Mouse (Mus musculus) midbrain, embryonic 16.5 days (tissue): ENCODE data around the gene Ifnk. TPM values are rescaled to one million over a fixed set of nuclear protein-coding genes. Genes with fewer than 3 reads are reported as not detected.

Experiments used
- ATAC-seq: fragments of 200-750 bp; cut with Nextera tagmentation; 2 replicates; pipeline ENCODE4 v1.8.0; 2017; ENCODE audit warnings: moderate TSS enrichment
- H3K27ac ChIP-seq: fragments of 300-500 bp; sonication (generic); 2 replicates; pipeline ENCODE4 v1.5.1; 2014; ENCODE audit warnings: mild to moderate bottlenecking, low read length, mixed read lengths
- H3K27me3 ChIP-seq: fragments of 300-500 bp; sonication (generic); 2 replicates; pipeline ENCODE4 v1.6.1; 2014; ENCODE audit warnings: low read depth, low read length, mixed read lengths; ENCODE audit not compliant: control insufficient read depth, insufficient read depth
- H3K36me3 ChIP-seq: fragments of 300-500 bp; sonication (generic); 2 replicates; pipeline ENCODE4 v1.6.1; 2014; ENCODE audit warnings: mild to moderate bottlenecking, low read length, moderate library complexity, mixed read lengths; ENCODE audit not compliant: control insufficient read depth, insufficient read depth
- H3K4me1 ChIP-seq: fragments of 300-500 bp; sonication (generic); 2 replicates; pipeline ENCODE4 v1.6.1; 2014; ENCODE audit warnings: mild to moderate bottlenecking, low read length, mixed read lengths; ENCODE audit not compliant: control insufficient read depth, insufficient read depth
- H3K4me2 ChIP-seq: fragments of 300-500 bp; sonication (generic); 2 replicates; pipeline ENCODE4 v1.6.1; 2014; ENCODE audit warnings: mild to moderate bottlenecking, low read length, mixed read lengths
- H3K4me3 ChIP-seq: fragments of 300-500 bp; sonication (generic); 2 replicates; pipeline ENCODE4 v1.5.1; 2014; ENCODE audit warnings: low read depth, mild to moderate bottlenecking, low read length, moderate library complexity, mixed read lengths
- H3K9ac ChIP-seq: fragments of 300-500 bp; sonication (generic); 2 replicates; pipeline ENCODE4 v1.6.1; 2014; ENCODE audit warnings: low read depth, low read length, mixed read lengths
- H3K9me3 ChIP-seq: fragments of 300-500 bp; sonication (generic); replicated peaks from 2 replicates; pipeline ENCODE4 v1.6.1; 2014; ENCODE audit warnings: mild to moderate bottlenecking, low read length, mixed read lengths; ENCODE audit not compliant: control insufficient read depth, poor library complexity, severe bottlenecking
- WGBS: fragments of 180-500 bp; shearing (Covaris S2); extraction: QIAGEN DNeasy Blood & Tissue Kit; methylation state at CpG from one replicate; pipeline ENCODE4 v1.1.7; 2014; 5-methylcytosine and 5-hydroxymethylcytosine counted together
- polyA plus RNA-seq: library from polyadenylated mRNA; unstranded; fragments of >200 nt; fragmentation: Nextera tagmentation; extraction: Ambion mirVana; gene quantifications from 2 replicates; pipeline ENCODE4 v1.2.1, GENCODE M21; 2015

The Ifnk gene
- polyA plus RNA-seq, 1 experiment from 2014 or later = not detected

DNA sequence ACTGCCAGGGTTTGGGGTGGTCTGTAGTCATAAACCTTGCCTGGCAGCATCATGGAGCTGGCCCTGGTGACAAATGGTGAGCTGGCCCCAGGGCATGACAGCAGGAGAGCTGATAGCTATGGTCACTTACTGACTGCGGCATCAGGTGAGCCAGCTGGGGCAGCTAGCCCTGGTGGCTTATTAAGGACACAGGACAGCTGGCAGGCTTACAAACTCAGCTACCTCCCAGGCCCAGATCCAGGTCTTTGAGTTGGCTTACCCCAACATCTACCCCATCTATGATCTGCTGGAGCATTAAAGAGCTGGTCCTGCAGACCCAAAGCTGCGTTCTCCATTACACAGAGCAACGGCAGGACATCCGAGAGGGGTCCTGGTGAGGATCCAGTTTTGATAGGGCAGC, 18.4 kb upstream of the Ifnk start:
- no peaks in the 10 kb centered on the region for H3K27me3 ChIP-seq
- ATAC-seq = no peak
- H3K36me3 ChIP-seq = no peaks in the 10 kb centered on the region
- 97% methylated on average over 4 of the region's 4 CpGs for WGBS
- no peak overlapping the region for H3K9ac ChIP-seq
- H3K4me1 ChIP-seq = no peaks in the 10 kb centered on the region
- no peaks in the 10 kb centered on the region for H3K9me3 ChIP-seq
- no peak overlapping the region for H3K4me2 ChIP-seq
- no peak overlapping the region for H3K4me3 ChIP-seq
- H3K27ac ChIP-seq = no peak overlapping the region

DNA sequence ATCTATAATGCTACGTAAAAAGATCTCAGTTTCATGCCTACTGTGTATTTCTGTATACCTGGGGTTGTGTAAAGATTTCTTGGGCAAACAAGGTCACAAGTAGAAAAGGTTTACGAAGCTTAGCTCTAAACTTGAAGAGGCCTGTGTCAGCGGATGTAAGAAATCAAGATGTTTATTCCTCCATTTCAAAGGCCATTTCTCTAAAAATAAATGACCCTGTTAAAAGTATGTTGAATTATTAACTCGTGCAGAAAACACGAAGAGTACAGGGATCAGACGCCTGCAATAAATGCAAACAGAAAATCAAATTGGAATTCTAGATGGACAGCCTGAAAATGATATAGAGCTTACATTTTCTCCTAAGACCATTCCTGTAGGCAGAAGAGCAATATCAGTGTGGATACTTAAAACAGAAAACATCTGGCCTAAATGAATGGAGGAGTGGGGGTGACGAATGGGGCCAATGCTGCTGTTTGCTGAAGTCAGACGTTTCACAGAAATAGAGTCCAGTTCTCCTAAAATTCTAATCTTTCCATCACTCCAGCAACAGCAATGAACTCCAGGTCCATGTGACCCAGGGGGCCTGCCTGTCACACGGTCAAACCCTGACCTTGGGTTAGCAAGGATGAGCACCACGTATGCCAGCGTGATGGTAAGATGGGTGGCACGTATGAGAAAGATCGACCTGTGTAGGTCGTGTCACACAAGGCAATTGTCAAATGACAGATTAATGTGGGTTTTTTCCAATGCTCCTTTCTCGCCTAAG, 16.8 kb upstream of the Ifnk start:
- no peak overlapping the region for H3K27ac ChIP-seq
- no peak for ATAC-seq
- no peak overlapping the region for H3K4me3 ChIP-seq
- no peak overlapping the region for H3K9ac ChIP-seq
- WGBS = 88% methylated on average over 15 of the region's 15 CpGs
- no peaks in the 10 kb centered on the region for H3K9me3 ChIP-seq
- no peaks in the 10 kb centered on the region for H3K4me1 ChIP-seq
- no peaks in the 10 kb centered on the region for H3K36me3 ChIP-seq
- no peak overlapping the region for H3K4me2 ChIP-seq
- H3K27me3 ChIP-seq = no peaks in the 10 kb centered on the region

DNA sequence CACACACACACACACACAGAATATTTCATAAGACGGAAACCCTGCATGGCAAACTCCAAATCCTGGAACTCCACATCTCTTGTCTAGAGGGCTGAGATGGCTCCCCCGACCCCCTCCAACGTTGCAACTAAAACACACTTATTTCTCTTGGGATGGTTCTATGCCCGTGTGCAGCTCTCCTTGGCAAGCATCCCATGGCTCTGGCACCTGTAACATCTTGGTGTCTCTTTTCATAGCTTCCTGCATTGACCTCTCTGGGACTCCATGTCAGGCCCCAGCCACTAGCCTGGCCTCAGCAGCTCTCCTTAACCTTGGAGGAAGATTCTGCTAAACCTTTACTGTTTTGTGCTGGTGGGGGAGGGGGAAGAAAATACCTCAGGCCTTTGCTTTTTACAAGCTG, 16.1 kb upstream of the Ifnk start:
- Histone ChIP-seq H3K36me3 (no peaks in the 10 kb centered on the region), H3K4me3 (no peak overlapping the region), H3K4me2 (no peak overlapping the region), H3K27ac (no peak overlapping the region), H3K9ac (no peak overlapping the region), H3K9me3 (no peaks in the 10 kb centered on the region), H3K27me3 (no peaks in the 10 kb centered on the region), H3K4me1 (no peaks in the 10 kb centered on the region)
- WGBS = 80% methylated on average over 4 of the region's 4 CpGs
- ATAC-seq = no peak

DNA sequence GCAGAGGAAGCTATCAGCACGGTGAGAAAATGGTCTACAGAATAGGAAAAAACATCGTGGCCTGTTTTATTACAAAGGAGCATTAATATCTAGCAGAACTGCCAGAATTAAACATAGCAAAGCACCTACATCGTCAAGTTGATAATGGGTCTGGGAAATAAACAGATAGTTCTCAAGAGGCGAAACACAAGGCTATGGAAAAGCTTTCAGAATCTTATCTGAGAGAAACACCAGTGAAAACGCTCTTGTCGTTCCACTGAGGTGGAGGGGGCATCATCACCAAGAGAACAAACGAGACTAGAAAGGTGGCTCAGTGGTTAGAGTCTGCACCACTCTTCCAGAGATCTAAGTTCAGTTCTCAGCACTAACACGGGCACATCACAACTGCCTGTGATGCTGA, 14.9 kb upstream of the Ifnk start:
- Histone ChIP-seq H3K4me3 (no peak overlapping the region), H3K9me3 (no peaks in the 10 kb centered on the region), H3K36me3 (no peaks in the 10 kb centered on the region), H3K27me3 (no peaks in the 10 kb centered on the region), H3K4me2 (no peak overlapping the region), H3K27ac (no peak overlapping the region), H3K9ac (no peak overlapping the region), H3K4me1 (no peaks in the 10 kb centered on the region)
- no peak for ATAC-seq
- WGBS = 86% methylated on average over 8 of the region's 8 CpGs

DNA sequence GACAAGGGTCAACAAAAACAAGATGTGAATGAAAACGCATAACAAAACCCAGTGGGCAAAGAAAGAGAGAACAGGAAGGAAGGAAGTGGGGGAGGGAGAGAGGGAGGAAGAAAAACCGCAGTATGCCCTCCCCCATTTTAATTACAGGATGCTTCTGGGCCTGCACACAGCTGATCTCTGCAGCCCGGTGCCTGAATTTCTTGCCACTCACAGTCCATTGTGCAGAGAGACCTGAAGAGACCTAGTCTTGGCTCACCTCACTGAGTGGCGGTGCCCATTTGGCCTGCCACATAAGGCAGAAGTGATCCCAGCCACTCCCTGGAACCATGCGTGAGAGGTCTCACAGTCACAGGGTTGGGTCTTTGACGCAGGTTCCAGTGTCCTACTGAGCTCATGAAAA, 13.8 kb upstream of the Ifnk start:
- no peak for ATAC-seq
- no peak overlapping the region for H3K9ac ChIP-seq
- H3K27ac ChIP-seq = no peak overlapping the region
- no peaks in the 10 kb centered on the region for H3K27me3 ChIP-seq
- no peaks in the 10 kb centered on the region for H3K9me3 ChIP-seq
- no peak overlapping the region for H3K4me3 ChIP-seq
- H3K36me3 ChIP-seq = no peaks in the 10 kb centered on the region
- no peaks in the 10 kb centered on the region for H3K4me1 ChIP-seq
- 59% methylated on average over 6 of the region's 6 CpGs for WGBS
- no peak overlapping the region for H3K4me2 ChIP-seq

DNA sequence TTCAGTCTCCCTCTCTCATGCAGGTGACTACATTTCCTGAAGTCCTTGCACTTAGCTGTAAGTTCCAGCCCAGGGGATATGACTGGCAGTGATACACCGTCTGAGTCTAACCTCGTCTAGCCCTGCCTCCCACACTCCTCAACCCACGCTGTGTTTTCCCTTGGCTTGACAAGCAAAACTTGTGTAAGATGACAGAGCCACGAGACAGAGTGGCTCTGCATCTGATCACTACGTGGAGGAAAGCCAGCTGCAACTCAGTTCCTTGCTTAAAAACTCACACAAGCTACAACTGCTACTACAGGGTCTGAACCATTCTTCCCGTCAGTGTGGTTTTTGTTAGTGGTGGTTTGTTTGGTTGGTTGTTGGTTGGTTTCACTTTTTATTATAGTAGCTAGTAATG, 11.5 kb upstream of the Ifnk start:
- Histone ChIP-seq H3K9me3 (no peaks in the 10 kb centered on the region), H3K9ac (no peak overlapping the region), H3K27ac (no peak overlapping the region), H3K4me1 (no peaks in the 10 kb centered on the region), H3K4me2 (no peak overlapping the region), H3K36me3 (no peaks in the 10 kb centered on the region), H3K4me3 (no peak overlapping the region), H3K27me3 (no peaks in the 10 kb centered on the region)
- WGBS = 88% methylated on average over 6 of the region's 6 CpGs
- no peak for ATAC-seq

DNA sequence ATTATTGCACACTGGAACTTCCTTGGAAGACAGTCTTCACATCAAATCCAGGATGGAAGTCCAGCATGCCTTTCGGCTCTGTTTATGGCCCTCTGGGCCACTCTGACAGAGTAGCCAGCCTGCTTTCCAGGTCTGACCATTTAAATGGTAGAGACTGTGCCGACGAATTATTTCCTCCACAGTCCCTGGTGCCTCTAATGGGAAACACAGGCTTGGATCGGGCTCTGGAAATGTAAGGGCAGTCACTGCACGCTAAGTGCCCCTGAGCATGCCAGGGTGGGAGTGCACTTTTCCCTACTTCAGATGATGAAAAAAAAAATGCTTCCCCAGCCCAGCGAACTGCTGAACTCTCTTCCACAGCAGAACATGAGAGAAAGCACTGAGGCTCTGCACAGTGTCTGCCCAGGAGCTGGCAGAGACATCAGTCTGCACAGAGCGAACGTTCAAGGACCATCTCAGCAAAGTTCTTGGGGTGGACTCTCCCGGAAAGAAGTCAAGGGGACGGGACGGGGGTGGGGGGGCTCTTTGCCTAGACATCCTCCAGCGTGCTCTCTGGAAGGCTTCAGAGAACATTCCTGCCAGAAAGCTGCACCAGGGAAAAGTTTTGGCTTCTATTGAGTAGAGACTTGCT, 8.3 kb upstream of the Ifnk start:
- ATAC-seq = no peak
- Histone ChIP-seq H3K27ac (no peak overlapping the region), H3K4me1 (no peaks in the 10 kb centered on the region), H3K27me3 (no peaks in the 10 kb centered on the region), H3K9me3 (no peaks in the 10 kb centered on the region), H3K4me3 (no peak overlapping the region), H3K36me3 (no peaks in the 10 kb centered on the region), H3K4me2 (no peak overlapping the region), H3K9ac (no peak overlapping the region)
- WGBS = 86% methylated on average over 12 of the region's 12 CpGs

DNA sequence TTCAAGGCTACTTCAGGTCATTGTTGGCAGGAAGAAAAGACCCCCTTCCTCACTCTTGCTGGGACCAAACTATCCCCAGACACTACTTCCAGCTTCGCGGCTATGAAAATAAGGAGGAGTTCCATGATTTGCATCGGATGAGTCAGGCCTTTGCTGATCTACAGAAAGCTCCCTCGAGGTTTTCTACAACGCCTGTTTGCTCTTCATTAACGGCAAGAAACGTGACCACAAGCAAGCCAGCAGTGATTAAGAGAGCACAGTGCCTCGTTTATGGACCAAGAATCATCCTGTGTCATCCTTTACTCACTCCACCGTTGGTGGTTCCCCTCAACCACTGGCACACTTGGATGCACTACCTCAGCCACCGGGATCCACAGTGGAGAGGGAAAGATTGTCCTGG, 6.1 kb upstream of the Ifnk start:
- 88% methylated on average over 10 of the region's 10 CpGs for WGBS
- no peak overlapping the region for H3K27ac ChIP-seq

DNA sequence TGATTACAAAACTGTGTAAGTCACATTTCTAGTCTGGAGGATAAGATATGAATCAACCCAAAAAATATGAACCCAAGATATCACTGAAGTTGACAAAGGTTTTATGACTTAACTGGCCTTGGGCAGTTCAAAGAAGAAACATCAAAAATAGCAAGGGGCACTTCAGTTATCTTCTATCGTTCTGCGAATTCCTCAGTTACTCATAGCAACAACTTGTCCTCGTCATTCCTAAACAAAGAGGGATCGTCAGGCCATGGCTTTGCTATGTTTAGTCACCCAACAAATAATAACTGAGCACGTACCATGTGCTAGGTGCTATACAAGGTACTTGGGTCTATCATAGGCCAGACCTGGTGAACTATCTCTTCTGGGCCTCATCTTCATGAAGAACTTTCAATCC, 5.3 kb upstream of the Ifnk start:
- H3K9me3 ChIP-seq = no peaks in the 10 kb centered on the region
- H3K4me2 ChIP-seq = no peak overlapping the region
- H3K27ac ChIP-seq = no peak overlapping the region
- no peaks in the 10 kb centered on the region for H3K36me3 ChIP-seq
- no peak for ATAC-seq
- WGBS = 93% methylated on average over 5 of the region's 5 CpGs
- no peak overlapping the region for H3K9ac ChIP-seq
- no peaks in the 10 kb centered on the region for H3K27me3 ChIP-seq
- no peaks in the 10 kb centered on the region for H3K4me1 ChIP-seq
- H3K4me3 ChIP-seq = no peak overlapping the region

More for the DNA sequence above, 6.1 kb upstream of the Ifnk start:
- H3K4me3 ChIP-seq = no peak overlapping the region
- ATAC-seq = no peak
- no peaks in the 10 kb centered on the region for H3K36me3 ChIP-seq
- H3K27me3 ChIP-seq = no peaks in the 10 kb centered on the region
- no peak overlapping the region for H3K9ac ChIP-seq
- no peaks in the 10 kb centered on the region for H3K4me1 ChIP-seq
- no peak overlapping the region for H3K4me2 ChIP-seq
- no peaks in the 10 kb centered on the region for H3K9me3 ChIP-seq
